Mouse (Mus musculus) CD4-positive naive resting alpha-beta T cell, adult 76 days (primary cell): ENCODE measurements around the gene Fam8a1. TPM values are rescaled to one million over a fixed set of nuclear protein-coding genes. Genes with fewer than 3 reads are reported as not detected.

Source experiments
- total RNA-seq: library from RNA; stranded (reverse); gene quantifications from one replicate; pipeline ENCODE4 v1.2.4, GENCODE M21; 2023

The Fam8a1 gene
- total RNA-seq = 34.6 TPM

GRCm38 (mm10) chr13:46669048-46669619, at the start of gene Fam8a1:
Fam8a1 (plus strand) TSS chr13:46669522.

Other genes starting within 250 kb of the Fam8a1 start
- 3.1 TPM for gene Cap2, start 167.7 kb upstream of the Fam8a1 start, total RNA-seq
- gene Nup153, start 58.4 kb downstream of the Fam8a1 start, total RNA-seq = 476 TPM